Mouse (Mus musculus): Measurements from ENCODE around the gene Panx1.

DNA sequence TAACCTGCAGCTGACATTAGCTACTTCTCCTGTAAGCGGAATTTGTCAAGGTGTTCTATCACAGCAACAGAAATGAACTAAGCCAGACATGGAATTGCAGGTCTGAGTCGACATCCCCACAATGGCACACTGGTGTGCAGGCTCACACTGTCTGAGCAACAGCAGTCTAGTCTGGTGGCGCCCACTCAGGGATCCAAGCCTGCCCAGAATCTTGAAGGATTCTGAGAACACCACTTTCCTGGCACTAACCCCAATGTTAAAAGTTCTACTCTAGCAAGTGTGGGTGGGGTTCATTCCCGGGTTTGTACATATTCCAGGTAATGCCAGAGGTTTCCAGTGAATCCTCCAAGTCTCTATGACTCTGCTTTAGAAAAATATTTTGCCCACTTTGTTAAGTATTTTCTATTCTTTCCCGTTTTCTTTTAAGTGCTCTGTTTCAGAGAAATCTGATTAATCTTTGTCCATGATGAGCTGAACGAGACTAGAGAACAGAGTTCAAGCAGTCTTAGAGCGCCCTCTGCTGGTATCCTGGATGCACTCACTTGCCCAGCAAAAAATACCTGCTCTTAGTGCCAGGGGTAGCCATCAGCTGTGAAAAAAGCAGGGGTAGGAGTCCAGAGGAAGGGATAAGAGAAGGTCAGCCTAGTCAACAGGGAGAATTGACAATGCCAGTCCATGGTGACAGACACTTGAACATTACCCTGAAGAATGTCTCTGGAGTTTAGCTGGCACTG, 29.9 kb downstream of the Panx1 start:
- peak; percentile 73 for TF ChIP-seq CTCF (IDR thresholded peaks at IDR 0.05; ENCODE audit: low read depth, low read length)
- TF ChIP-seq POLR2A (IDR thresholded peaks at IDR 0.05; ENCODE audit: borderline replicate concordance, low read depth, low read length) = no peak

Data from bone marrow macrophage, adult 2 months (primary cell).